Mouse (Mus musculus) forebrain, postnatal 0 days (tissue): ENCODE data around the gene Anks1b. TPM values are rescaled to one million over a fixed set of nuclear protein-coding genes. Genes with fewer than 3 reads are reported as not detected.

Experiments
- ATAC-seq: fragments of 200-750 bp; cut with Nextera tagmentation; 2 replicates; pipeline ENCODE4 v1.8.0; 2017; ENCODE audit warnings: mild to moderate bottlenecking, moderate library complexity
- DNase-seq: peaks from one replicate; pipeline ENCODE4 v3.0.0-alpha.2; 2015
- H3K27ac ChIP-seq: fragments of 300-500 bp; sonication (generic); 2 replicates; pipeline ENCODE4 v1.5.1; 2014; ENCODE audit warnings: low read depth, mild to moderate bottlenecking, antibody characterized with exemption, low read length, moderate library complexity, mixed read lengths
- H3K27me3 ChIP-seq: fragments of 300-500 bp; sonication (generic); 2 replicates; pipeline ENCODE4 v1.6.1; 2014; ENCODE audit warnings: mild to moderate bottlenecking, low read length, mixed read lengths; ENCODE audit not compliant: insufficient read depth
- H3K36me3 ChIP-seq: fragments of 300-500 bp; sonication (generic); 2 replicates; pipeline ENCODE4 v1.6.1; 2014; ENCODE audit warnings: mild to moderate bottlenecking, moderate library complexity; ENCODE audit not compliant: insufficient read depth
- H3K4me1 ChIP-seq: fragments of 300-500 bp; sonication (generic); 2 replicates; pipeline ENCODE4 v1.6.1; 2014; ENCODE audit warnings: antibody characterized with exemption; ENCODE audit not compliant: insufficient read depth
- H3K4me2 ChIP-seq: fragments of 300-500 bp; sonication (generic); 2 replicates; pipeline ENCODE4 v1.6.1; 2014; ENCODE audit warnings: low read depth, mild to moderate bottlenecking, moderate library complexity
- H3K4me3 ChIP-seq: fragments of 300-500 bp; sonication (generic); 2 replicates; pipeline ENCODE4 v1.5.1; 2014; ENCODE audit warnings: low read depth, low read length, mixed read lengths
- H3K9ac ChIP-seq: fragments of 300-500 bp; sonication (generic); 2 replicates; pipeline ENCODE4 v1.6.1; 2014; ENCODE audit warnings: mild to moderate bottlenecking
- H3K9me3 ChIP-seq: fragments of 300-500 bp; sonication (generic); 2 replicates; pipeline ENCODE4 v1.6.1; 2016; ENCODE audit warnings: low read length
- CTCF ChIP-seq: sonication (generic); IDR thresholded peaks from 2 replicates; pipeline ENCODE4 v1.5.1; 2016; ENCODE audit warnings: antibody characterized with exemption, control low read depth, low read depth
- WGBS: fragments of 180-500 bp; shearing (Covaris S2); extraction: QIAGEN DNeasy Blood & Tissue Kit; methylation state at CpG from one replicate; pipeline ENCODE4 v1.1.7; 2014; 5-methylcytosine and 5-hydroxymethylcytosine counted together
- polyA plus RNA-seq: library from polyadenylated mRNA; unstranded; fragments of >200 nt; fragmentation: Nextera tagmentation; extraction: Ambion mirVana; gene quantifications from 2 replicates; pipeline ENCODE4 v1.2.1, GENCODE M21; 2015
- total RNA-seq: library from RNA; depleted of rRNA; stranded (reverse); fragments of >200 nt; gene quantifications from 2 replicates; pipeline ENCODE4 v1.2.3, GENCODE M21; 2014

Anks1b gene
- total and polyA plus RNA-seq, 2 experiments from 2014 or later = 120 to 145 TPM

GRCm38 (mm10) chr10:90729527-90729926, 856.2 kb downstream of the Anks1b start:
- Histone ChIP-seq H3K9ac (no peak overlapping the region), H3K4me1 (0 out of 2 replicates have a peak, but pooled peaks cover 5% of the 10 kb centered on the region), H3K27ac (no peak overlapping the region), H3K36me3 (no peaks in the 10 kb centered on the region), H3K9me3 (no peaks in the 10 kb centered on the region), H3K27me3 (no peaks in the 10 kb centered on the region), H3K4me3 (0 out of 2 replicates have a peak overlapping the region, but pooled peaks have one; percentile 17), H3K4me2 (peak overlapping the region; percentile 37; the same call in 1 of the 2 replicates)
- WGBS = 40% methylated on average over 10 of the region's 10 CpGs
- no peak for TF ChIP-seq CTCF
- DNase-seq (no peak), ATAC-seq (no peak)

GRCm38 (mm10) chr10:90732823-90733222, 859.5 kb downstream of the Anks1b start:
- WGBS = 72% methylated on average over 4 of the region's 4 CpGs

GRCm38 (mm10) chr10:90733632-90734031, 860.3 kb downstream of the Anks1b start:
- H3K36me3 ChIP-seq = no peaks in the 10 kb centered on the region
- H3K4me2 ChIP-seq = no peak overlapping the region
- peak; percentile 58 for DNase-seq

More at GRCm38 (mm10) chr10:90732823-90733222, 859.5 kb downstream of the Anks1b start:
- TF ChIP-seq CTCF = no peak
- Histone ChIP-seq H3K27ac (no peak overlapping the region), H3K9me3 (no peaks in the 10 kb centered on the region), H3K36me3 (no peaks in the 10 kb centered on the region), H3K9ac (no peak overlapping the region), H3K4me2 (no peak overlapping the region), H3K4me3 (no peak overlapping the region), H3K4me1 (0 out of 2 replicates have a peak, but pooled peaks cover 5% of the 10 kb centered on the region), H3K27me3 (no peaks in the 10 kb centered on the region)
- no peak for DNase-seq
- ATAC-seq = no peak

GRCm38 (mm10) chr10:90738475-90738874, 865.2 kb downstream of the Anks1b start:
- ATAC-seq (no peak), DNase-seq (no peak)
- H3K4me3 ChIP-seq = no peak overlapping the region
- no peaks in the 10 kb centered on the region for H3K27me3 ChIP-seq
- TF ChIP-seq CTCF = no peak
- H3K9ac ChIP-seq = no peak overlapping the region
- H3K36me3 ChIP-seq = no peaks in the 10 kb centered on the region
- WGBS = 55% methylated on average over 2 of the region's 2 CpGs
- H3K4me2 ChIP-seq = no peak overlapping the region
- H3K4me1 ChIP-seq = no peaks in the 10 kb centered on the region
- no peaks in the 10 kb centered on the region for H3K9me3 ChIP-seq
- no peak overlapping the region for H3K27ac ChIP-seq

More at GRCm38 (mm10) chr10:90733632-90734031, 860.3 kb downstream of the Anks1b start:
- peak; percentile 72 for TF ChIP-seq CTCF
- H3K4me3 ChIP-seq = no peak overlapping the region
- 23% methylated on average over 5 of the region's 5 CpGs for WGBS
- H3K4me1 ChIP-seq = no peaks in the 10 kb centered on the region
- ATAC-seq = peak; percentile 39; the same call in 1 of the 2 replicates
- H3K9me3 ChIP-seq = no peaks in the 10 kb centered on the region
- H3K9ac ChIP-seq = no peak overlapping the region
- H3K27me3 ChIP-seq = no peaks in the 10 kb centered on the region
- H3K27ac ChIP-seq = no peak overlapping the region

- Histone ChIP-seq H3K27me3 (no peaks in the 10 kb centered on the region), H3K27ac (no peak overlapping the region), H3K9ac (no peak overlapping the region), H3K4me3 (no peak overlapping the region), H3K4me2 (no peak overlapping the region), H3K4me1 (no peaks in the 10 kb centered on the region), H3K36me3 (no peaks in the 10 kb centered on the region), H3K9me3 (no peaks in the 10 kb centered on the region)
- TF ChIP-seq CTCF = 0 out of 2 replicates have a peak, but pooled peaks have one; percentile 23
- DNase-seq (no peak), ATAC-seq (no peak)
- 83% methylated on average over 5 of the region's 5 CpGs for WGBS
These were observed 867.6 kb downstream of the Anks1b start for GRCm38 (mm10) chr10:90740956-90741355.

- peak; percentile 58; the same call in 1 of the 2 replicates for ATAC-seq
- H3K4me1 ChIP-seq = 0 out of 2 replicates have a peak, but pooled peaks cover 4% of the 10 kb centered on the region
- WGBS = 49% methylated on average over 5 of the region's 5 CpGs
- no peak for DNase-seq
- no peaks in the 10 kb centered on the region for H3K9me3 ChIP-seq
- no peaks in the 10 kb centered on the region for H3K36me3 ChIP-seq
- no peak overlapping the region for H3K9ac ChIP-seq
- H3K27me3 ChIP-seq = no peaks in the 10 kb centered on the region
- H3K4me3 ChIP-seq = no peak overlapping the region
- H3K4me2 ChIP-seq = no peak overlapping the region
- TF ChIP-seq CTCF = no peak
- H3K27ac ChIP-seq = no peak overlapping the region
These were observed 878.6 kb downstream of the Anks1b start for GRCm38 (mm10) chr10:90751889-90752288.

GRCm38 (mm10) chr10:90753106-90753505, 879.8 kb downstream of the Anks1b start:
- WGBS = 43% methylated on average over 9 of the region's 9 CpGs
- peak; percentile 70 for ATAC-seq
- Histone ChIP-seq H3K27me3 (no peaks in the 10 kb centered on the region), H3K9ac (no peak overlapping the region), H3K27ac (no peak overlapping the region), H3K36me3 (no peaks in the 10 kb centered on the region), H3K4me1 (0 out of 2 replicates have a peak, but pooled peaks cover 4% of the 10 kb centered on the region), H3K4me2 (no peak overlapping the region), H3K4me3 (no peak overlapping the region), H3K9me3 (no peaks in the 10 kb centered on the region)
- no peak for TF ChIP-seq CTCF
- peak; percentile 59 for DNase-seq
